Mouse (Mus musculus): ENCODE measurements at regions not wholly inside any gene's neighbourhood (a gene's known extent, or its start where the extent isn't known, plus 50 kb on each side); places are given as distances from the start of the nearest gene placed in this dataset.

- Histone ChIP-seq H3K9me3 (no peaks in the 10 kb centered on the region), H3K4me1 (no peaks in the 10 kb centered on the region), H3K4me2 (no peak overlapping the region), H3K9ac (no peak overlapping the region), H3K27me3 (replicated peaks) (no peaks in the 10 kb centered on the region), H3K4me3 (no peak overlapping the region), H3K36me3 (no peaks in the 10 kb centered on the region), H3K27ac (replicated peaks) (no peak overlapping the region)
- 78% methylated on average over 1 of the region's 1 CpGs for WGBS
- no peak for ATAC-seq (ENCODE audit: extremely low read depth, insufficient number of reproducible peaks, low FRiP score, low TSS enrichment)
These were observed 442.1 kb downstream of the Etnk1 start for GRCm38 (mm10) chr6:143609100-143609499.

DNA sequence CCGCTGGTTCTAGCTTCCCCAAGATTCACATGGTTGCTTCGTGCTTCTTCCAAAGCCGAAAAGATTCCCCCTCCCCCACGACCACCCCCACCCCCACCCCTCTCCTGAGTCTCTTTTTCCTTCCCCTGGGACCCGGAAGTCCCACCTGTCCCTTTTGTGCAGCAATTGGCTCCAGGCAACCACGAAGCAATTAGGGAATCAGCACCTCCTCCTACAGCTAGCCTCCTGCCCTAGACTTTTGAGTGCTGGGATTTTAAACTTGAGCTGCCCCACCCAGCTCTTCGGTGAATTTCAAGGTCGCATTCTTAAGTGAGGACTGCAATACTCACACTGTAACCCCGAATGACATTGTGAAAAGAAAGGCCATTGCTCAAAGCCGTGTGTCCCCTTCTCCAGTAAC is 445.9 kb downstream of the Etnk1 start:
- H3K9me3 ChIP-seq = no peaks in the 10 kb centered on the region
- no peak for ATAC-seq (ENCODE audit: extremely low read depth, insufficient number of reproducible peaks, low FRiP score, low TSS enrichment)
- no peak overlapping the region for H3K27ac ChIP-seq (replicated peaks)
- H3K9ac ChIP-seq = no peak overlapping the region
- no peak overlapping the region for H3K4me2 ChIP-seq
- no peaks in the 10 kb centered on the region for H3K4me1 ChIP-seq
- H3K27me3 ChIP-seq (replicated peaks) = no peaks in the 10 kb centered on the region
- 66% methylated on average over 10 of the region's 10 CpGs for WGBS
- H3K36me3 ChIP-seq = no peaks in the 10 kb centered on the region
- no peak overlapping the region for H3K4me3 ChIP-seq

- 71% methylated on average over 11 of the region's 11 CpGs for WGBS
- Histone ChIP-seq H3K9me3 (no peaks in the 10 kb centered on the region), H3K27me3 (replicated peaks) (no peaks in the 10 kb centered on the region), H3K27ac (replicated peaks) (no peak overlapping the region), H3K4me3 (no peak overlapping the region), H3K9ac (no peak overlapping the region), H3K4me2 (no peak overlapping the region), H3K36me3 (no peaks in the 10 kb centered on the region), H3K4me1 (no peaks in the 10 kb centered on the region)
- ATAC-seq (ENCODE audit: extremely low read depth, insufficient number of reproducible peaks, low FRiP score, low TSS enrichment) = no peak
These were observed 447.5 kb downstream of the Etnk1 start for GRCm38 (mm10) chr6:143614431-143614987.

DNA sequence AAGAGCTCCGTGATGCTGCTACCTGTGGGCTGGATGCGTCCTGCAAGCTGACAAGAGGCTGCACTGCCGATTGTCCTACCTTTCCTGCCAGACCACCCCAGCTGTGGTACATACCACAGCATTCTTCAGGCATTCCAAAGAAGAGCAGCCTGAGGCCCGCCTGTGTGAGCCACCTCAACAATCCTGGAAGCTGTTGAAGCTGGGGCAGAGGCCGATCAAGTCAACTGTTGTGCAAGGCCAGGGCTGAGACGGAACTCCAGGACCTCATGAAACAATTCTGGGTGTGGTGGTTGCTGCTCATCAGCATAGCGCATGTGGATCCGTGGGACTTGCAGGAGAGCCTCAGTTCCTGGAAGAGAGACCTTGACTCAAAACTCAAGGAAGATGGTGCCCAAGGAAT is 448.3 kb downstream of the Etnk1 start:
- H3K27ac ChIP-seq (replicated peaks) = no peak overlapping the region
- ATAC-seq (ENCODE audit: extremely low read depth, insufficient number of reproducible peaks, low FRiP score, low TSS enrichment) = no peak
- H3K9ac ChIP-seq = no peak overlapping the region
- no peak overlapping the region for H3K4me3 ChIP-seq
- H3K36me3 ChIP-seq = no peaks in the 10 kb centered on the region
- WGBS = 69% methylated on average over 8 of the region's 8 CpGs
- no peaks in the 10 kb centered on the region for H3K4me1 ChIP-seq
- no peaks in the 10 kb centered on the region for H3K27me3 ChIP-seq (replicated peaks)
- H3K4me2 ChIP-seq = no peak overlapping the region
- H3K9me3 ChIP-seq = no peaks in the 10 kb centered on the region

DNA sequence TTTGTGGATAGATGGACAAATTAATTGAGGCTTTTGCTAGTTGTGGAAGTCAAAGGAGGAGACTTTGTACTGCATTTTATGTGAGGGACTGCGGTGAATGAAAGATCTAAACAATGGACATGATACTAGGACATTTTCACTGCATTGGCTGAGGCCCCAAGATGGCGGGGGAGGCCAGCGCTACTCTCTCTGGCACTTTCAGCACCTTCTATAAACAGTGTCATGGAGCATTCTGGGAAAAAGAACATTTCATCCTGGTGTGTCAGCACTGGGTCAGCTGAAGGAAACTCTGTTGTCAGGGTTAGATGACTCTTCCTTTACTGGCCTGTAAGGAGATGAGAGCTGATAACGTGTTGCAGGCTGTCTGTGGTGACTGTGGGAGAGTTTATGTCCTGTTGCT is 449.4 kb downstream of the Etnk1 start:
- Histone ChIP-seq H3K36me3 (no peaks in the 10 kb centered on the region), H3K4me1 (no peaks in the 10 kb centered on the region), H3K9me3 (no peaks in the 10 kb centered on the region), H3K4me3 (no peak overlapping the region), H3K27me3 (replicated peaks) (no peaks in the 10 kb centered on the region), H3K27ac (replicated peaks) (no peak overlapping the region), H3K9ac (no peak overlapping the region), H3K4me2 (no peak overlapping the region)
- no peak for ATAC-seq (ENCODE audit: extremely low read depth, insufficient number of reproducible peaks, low FRiP score, low TSS enrichment)
- WGBS = 78% methylated on average over 4 of the region's 4 CpGs

DNA sequence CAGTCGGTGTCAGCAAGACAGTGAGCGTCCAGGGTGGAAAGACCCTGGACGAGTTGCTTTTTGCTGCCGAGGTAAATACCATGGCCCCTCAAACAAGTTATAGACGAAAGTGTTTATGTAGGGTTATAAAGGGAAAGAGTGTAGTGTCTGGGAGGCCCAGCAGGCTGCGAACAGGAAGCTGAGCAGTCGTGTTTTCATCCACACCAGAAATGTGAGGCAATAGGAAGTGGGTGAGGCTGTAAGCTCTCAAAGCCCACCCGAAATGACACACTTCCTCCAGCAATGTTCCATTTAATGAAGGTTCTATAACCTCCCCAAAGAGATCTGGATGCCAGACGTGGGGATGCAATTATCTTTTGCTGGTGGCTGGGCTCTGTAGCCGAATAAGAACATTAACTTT is 451.5 kb downstream of the Etnk1 start:
- no peak for ATAC-seq (ENCODE audit: extremely low read depth, insufficient number of reproducible peaks, low FRiP score, low TSS enrichment)
- Histone ChIP-seq H3K4me1 (no peaks in the 10 kb centered on the region), H3K4me2 (no peak overlapping the region), H3K9me3 (no peaks in the 10 kb centered on the region), H3K27me3 (replicated peaks) (no peaks in the 10 kb centered on the region), H3K4me3 (no peak overlapping the region), H3K27ac (replicated peaks) (no peak overlapping the region), H3K36me3 (no peaks in the 10 kb centered on the region), H3K9ac (no peak overlapping the region)
- 49% methylated on average over 10 of the region's 10 CpGs for WGBS

DNA sequence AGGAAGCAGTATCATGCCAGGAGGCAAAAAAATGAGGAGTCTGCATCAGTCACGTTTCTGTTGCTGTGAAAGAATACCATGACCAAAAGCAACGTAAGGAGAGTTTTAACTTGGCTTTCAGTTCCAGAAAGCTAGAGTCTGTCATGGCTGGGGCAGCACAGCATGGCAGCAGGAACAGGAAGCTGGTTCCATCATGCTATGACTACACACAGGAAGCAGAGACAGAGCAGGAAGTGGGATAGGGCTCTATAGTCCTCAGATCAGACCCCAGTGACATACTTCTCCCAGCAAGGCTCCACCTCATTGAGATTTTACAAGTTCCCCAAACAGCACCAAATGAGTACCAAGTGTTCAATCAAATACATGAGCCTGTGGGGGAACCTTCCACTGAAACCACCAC is 453.6 kb downstream of the Etnk1 start:
- Histone ChIP-seq H3K9me3 (no peaks in the 10 kb centered on the region), H3K4me3 (no peak overlapping the region), H3K4me2 (no peak overlapping the region), H3K27ac (replicated peaks) (no peak overlapping the region), H3K4me1 (no peaks in the 10 kb centered on the region), H3K27me3 (replicated peaks) (no peaks in the 10 kb centered on the region), H3K9ac (no peak overlapping the region), H3K36me3 (no peaks in the 10 kb centered on the region)
- WGBS = 64% methylated on average over 2 of the region's 2 CpGs
- ATAC-seq (ENCODE audit: extremely low read depth, insufficient number of reproducible peaks, low FRiP score, low TSS enrichment) = no peak

- Histone ChIP-seq H3K4me2 (no peak overlapping the region), H3K4me3 (no peak overlapping the region), H3K4me1 (no peaks in the 10 kb centered on the region), H3K27ac (replicated peaks) (no peak overlapping the region), H3K27me3 (replicated peaks) (no peaks in the 10 kb centered on the region), H3K36me3 (no peaks in the 10 kb centered on the region), H3K9me3 (no peaks in the 10 kb centered on the region), H3K9ac (no peak overlapping the region)
- no peak for ATAC-seq (ENCODE audit: extremely low read depth, insufficient number of reproducible peaks, low FRiP score, low TSS enrichment)
- WGBS = 61% methylated on average over 2 of the region's 2 CpGs
These were observed 455.1 kb downstream of the Etnk1 start for GRCm38 (mm10) chr6:143622161-143622560.

GRCm38 (mm10) chr6:143624901-143625300 is 457.9 kb downstream of the Etnk1 start:
- Histone ChIP-seq H3K36me3 (no peaks in the 10 kb centered on the region), H3K4me1 (no peaks in the 10 kb centered on the region), H3K4me3 (no peak overlapping the region), H3K9me3 (no peaks in the 10 kb centered on the region), H3K27ac (replicated peaks) (no peak overlapping the region), H3K9ac (no peak overlapping the region), H3K4me2 (no peak overlapping the region), H3K27me3 (replicated peaks) (no peaks in the 10 kb centered on the region)
- 73% methylated on average over 3 of the region's 3 CpGs for WGBS
- no peak for ATAC-seq (ENCODE audit: extremely low read depth, insufficient number of reproducible peaks, low FRiP score, low TSS enrichment)

- WGBS = 64% methylated on average over 7 of the region's 7 CpGs
- Histone ChIP-seq H3K9me3 (no peaks in the 10 kb centered on the region), H3K4me1 (no peaks in the 10 kb centered on the region), H3K36me3 (no peaks in the 10 kb centered on the region), H3K27ac (replicated peaks) (no peak overlapping the region), H3K9ac (no peak overlapping the region), H3K4me3 (no peak overlapping the region), H3K27me3 (replicated peaks) (no peaks in the 10 kb centered on the region), H3K4me2 (no peak overlapping the region)
- ATAC-seq (ENCODE audit: extremely low read depth, insufficient number of reproducible peaks, low FRiP score, low TSS enrichment) = no peak
These were observed 464.6 kb downstream of the Etnk1 start for GRCm38 (mm10) chr6:143631581-143631980.

DNA sequence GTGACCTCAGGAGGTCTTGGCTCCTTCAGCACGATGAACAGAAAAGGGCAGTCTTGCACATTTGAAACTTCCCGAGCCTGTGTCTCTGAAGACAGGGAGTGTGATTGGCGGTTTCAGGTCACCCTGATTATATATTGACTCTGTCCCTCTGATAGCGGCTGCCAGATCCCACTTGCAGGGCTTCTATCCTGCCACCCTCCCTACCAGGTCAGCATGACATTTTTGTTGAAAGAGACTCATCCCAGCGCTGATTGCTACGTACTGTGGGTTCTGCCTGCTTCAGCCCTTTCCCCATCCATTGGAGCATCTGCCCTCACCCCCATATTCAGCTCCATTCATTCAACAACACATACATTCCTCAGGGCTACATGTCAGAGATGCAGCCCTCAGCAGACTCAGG is 466.7 kb downstream of the Etnk1 start:
- 65% methylated on average over 6 of the region's 6 CpGs for WGBS
- H3K27me3 ChIP-seq (replicated peaks) = no peaks in the 10 kb centered on the region
- H3K4me2 ChIP-seq = no peak overlapping the region
- H3K4me3 ChIP-seq = no peak overlapping the region
- no peaks in the 10 kb centered on the region for H3K36me3 ChIP-seq
- H3K9me3 ChIP-seq = no peaks in the 10 kb centered on the region
- H3K4me1 ChIP-seq = no peaks in the 10 kb centered on the region
- no peak overlapping the region for H3K27ac ChIP-seq (replicated peaks)
- H3K9ac ChIP-seq = no peak overlapping the region
- no peak for ATAC-seq (ENCODE audit: extremely low read depth, insufficient number of reproducible peaks, low FRiP score, low TSS enrichment)

- no peak overlapping the region for H3K9ac ChIP-seq
- no peak overlapping the region for H3K4me3 ChIP-seq
- H3K27ac ChIP-seq (replicated peaks) = no peak overlapping the region
- no peaks in the 10 kb centered on the region for H3K9me3 ChIP-seq
- H3K4me2 ChIP-seq = no peak overlapping the region
- H3K27me3 ChIP-seq (replicated peaks) = no peaks in the 10 kb centered on the region
- no peaks in the 10 kb centered on the region for H3K4me1 ChIP-seq
- WGBS = 80% methylated on average over 10 of the region's 10 CpGs
- ATAC-seq (ENCODE audit: extremely low read depth, insufficient number of reproducible peaks, low FRiP score, low TSS enrichment) = no peak
- H3K36me3 ChIP-seq = no peaks in the 10 kb centered on the region
These were observed 467.3 kb downstream of the Etnk1 start for GRCm38 (mm10) chr6:143634334-143634733.
